Mouse (Mus musculus) frontal cortex, postnatal 25 days (tissue): Measurements from ENCODE around the gene Mt1.

Experiments
- DNase-seq, 2 experiments: peaks; one replicate each; pipeline ENCODE4 v3.0.0; 2022; ENCODE audit warnings: low spot score in 2 of 2

The Mt1 gene

DNA sequence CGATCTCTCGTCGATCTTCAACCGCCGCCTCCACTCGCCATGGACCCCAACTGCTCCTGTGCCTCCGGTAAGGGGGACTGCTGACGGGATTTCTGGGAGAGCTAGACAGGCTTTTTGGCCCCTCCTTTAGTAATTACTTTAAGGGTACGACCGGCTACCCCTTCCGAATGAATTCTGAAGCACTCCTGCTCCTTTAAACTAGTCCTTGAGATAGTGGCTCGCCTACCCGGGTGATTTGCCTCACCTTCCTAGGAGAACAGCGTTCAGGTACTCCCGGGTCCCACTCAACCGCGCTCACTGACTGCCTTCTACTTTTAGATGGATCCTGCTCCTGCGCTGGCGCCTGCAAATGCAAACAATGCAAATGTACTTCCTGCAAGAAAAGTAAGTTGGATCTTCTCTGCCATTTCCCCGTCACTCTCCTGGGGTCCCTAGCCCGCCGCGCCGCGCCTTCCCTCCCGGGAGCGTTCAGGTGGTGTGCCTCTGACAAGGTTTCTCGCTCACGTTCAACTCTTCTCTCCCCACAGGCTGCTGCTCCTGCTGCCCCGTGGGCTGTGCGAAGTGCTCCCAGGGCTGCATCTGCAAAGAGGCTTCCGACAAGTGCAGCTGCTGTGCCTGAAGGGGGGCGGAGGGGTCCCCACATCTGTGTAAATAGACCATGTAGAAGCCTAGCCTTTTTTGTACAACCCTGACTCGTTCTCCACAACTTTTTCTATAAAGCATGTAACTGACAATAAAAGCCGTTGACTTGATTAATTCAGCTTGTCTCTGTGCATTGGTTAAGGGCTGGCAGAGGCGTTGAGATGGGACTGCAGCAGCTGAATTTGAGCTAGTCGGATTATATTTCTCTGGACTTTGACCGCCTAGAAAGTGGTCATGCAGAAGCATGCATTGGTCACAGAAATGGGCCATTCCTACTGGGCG is 5.8 kb upstream of the Mt1 start:
- DNase-seq, result no peak

DNA sequence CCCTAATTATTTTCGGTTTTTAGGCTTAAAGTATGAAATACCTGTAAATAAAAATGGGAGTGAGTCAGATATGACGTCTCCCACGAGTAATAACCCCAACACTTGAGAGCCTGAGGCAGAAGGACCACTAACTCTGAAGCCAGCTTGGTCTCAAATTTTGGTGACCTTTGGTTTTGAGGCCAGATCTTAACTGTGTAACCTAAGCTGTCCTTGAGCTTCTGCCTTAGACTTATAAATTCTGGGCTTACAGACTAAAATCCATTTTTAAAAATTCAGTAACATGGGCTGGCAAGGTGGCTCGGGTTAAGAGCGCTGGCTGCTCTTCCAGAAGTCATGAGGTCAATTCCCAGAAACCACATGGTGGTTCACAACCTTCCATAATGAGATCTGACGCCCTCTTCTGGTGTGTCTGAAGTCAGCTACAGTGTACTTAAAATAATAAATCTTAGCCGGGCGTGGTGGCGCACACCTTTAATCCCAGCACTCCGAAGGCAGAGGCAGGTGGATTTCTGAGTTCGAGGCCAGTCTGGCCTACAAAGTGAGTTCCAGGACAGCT is 5.0 kb upstream of the Mt1 start:
- no peak for DNase-seq

DNA sequence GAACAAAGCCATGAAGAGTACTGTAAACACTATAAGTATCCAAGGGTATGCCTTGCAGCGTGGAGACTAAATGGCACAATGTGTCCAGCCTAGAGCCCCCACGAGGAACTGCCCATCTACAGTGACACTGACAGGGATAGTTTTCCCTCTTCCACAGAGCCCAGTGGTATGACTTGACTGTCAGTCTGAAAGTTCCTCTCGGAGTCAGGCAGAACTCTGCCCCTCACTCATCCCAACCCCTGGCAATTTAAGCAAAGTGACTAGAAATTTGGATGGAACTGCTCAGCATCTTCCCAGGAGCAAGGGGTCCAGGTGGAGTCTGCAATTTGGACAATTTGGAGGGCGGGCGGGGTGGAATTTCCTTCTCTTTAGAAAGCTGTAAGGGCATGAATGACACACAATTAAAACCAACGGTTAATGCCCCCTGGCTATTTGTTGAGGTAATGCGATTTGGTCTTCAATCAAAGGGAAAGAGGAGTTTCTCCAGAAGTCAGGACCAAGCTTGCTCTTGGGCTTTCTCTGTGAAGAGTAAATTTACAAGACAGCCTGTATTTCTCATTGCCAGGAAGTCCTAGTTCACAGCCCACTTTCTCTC is 4.2 kb upstream of the Mt1 start:
- DNase-seq, result no peak

DNA sequence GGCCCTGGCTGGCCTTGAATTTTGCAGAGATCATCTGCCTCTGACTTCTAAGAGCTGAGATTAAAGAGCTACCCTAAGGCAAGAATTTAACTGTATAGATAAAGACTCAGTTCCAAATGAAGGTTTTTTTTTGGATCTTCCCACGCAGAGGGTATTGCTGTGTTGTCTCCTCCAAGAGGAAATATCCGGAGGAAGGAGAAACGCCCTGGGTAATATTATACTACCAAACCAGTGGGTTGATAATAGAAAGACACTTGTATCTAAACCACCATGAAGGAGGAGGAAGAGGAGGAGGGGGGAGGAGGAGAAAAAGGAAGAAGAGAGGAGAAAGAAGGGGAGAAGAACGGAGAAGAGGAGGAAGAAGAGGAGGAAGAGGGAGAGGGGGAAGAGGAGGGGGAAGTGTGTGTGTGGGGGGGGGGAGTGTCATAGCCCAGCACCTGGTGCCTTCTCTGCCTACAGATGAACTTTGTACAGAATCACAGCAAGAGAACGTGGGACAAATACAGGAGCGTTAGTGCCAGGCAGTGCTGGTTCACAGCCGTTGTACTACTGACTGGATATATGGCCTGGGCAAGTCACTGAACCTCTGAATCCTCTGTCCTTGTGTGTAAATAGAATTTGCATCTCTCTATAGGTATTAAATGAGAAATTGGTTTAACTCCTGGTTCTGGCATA is 1.0 kb upstream of the Mt1 start:
- no peak for DNase-seq

DNA sequence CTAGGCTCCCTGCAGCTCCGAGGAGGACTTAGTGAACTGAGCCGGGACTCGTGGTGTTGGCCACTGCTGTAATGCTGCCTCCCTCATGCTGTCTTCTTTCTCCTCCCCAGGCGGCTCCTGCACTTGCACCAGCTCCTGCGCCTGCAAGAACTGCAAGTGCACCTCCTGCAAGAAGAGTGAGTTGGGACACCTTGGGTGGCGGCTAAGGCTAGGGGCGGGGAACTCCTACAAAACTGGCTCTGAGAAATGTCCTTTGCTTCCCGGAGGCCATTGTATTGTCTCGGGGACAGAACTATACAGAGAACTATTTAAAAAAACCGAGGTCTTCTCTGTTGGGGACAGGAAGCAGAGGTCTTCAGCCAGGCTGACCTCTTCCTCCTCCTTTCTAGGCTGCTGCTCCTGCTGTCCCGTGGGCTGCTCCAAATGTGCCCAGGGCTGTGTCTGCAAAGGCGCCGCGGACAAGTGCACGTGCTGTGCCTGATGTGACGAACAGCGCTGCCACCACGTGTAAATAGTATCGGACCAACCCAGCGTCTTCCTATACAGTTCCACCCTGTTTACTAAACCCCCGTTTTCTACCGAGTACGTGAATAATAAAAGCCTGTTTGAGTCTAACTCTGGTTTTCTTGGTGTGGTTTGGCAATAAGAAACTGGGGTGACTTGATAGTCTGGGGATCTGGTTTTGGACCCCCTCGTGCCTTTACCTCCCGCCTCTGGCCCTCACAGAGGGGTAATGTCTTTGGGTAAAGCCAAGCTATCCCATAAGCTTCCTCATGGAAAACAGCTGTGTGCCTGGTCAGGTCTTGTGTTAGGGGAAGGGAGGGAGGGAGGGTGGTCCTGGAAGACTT is 1.1 kb downstream of the Mt1 start:
- no peak for DNase-seq

DNA sequence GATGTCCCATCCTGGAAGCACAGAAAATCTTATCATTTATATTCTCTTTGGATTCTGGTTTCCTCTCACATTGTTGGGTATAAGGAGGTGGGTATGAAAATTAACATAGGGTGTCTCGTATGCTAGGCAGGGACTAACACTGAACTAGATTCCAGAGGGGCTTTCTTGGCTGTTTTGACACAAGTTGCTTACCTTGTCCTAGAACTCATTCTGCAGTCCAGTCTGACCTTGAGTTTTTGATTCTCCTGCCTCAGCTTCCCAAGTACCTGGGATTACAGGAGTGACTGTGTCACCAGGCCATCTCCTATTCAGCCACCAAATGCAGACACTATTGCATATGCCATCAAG is 1.7 kb downstream of the Mt1 start:
- DNase-seq, result no peak

DNA sequence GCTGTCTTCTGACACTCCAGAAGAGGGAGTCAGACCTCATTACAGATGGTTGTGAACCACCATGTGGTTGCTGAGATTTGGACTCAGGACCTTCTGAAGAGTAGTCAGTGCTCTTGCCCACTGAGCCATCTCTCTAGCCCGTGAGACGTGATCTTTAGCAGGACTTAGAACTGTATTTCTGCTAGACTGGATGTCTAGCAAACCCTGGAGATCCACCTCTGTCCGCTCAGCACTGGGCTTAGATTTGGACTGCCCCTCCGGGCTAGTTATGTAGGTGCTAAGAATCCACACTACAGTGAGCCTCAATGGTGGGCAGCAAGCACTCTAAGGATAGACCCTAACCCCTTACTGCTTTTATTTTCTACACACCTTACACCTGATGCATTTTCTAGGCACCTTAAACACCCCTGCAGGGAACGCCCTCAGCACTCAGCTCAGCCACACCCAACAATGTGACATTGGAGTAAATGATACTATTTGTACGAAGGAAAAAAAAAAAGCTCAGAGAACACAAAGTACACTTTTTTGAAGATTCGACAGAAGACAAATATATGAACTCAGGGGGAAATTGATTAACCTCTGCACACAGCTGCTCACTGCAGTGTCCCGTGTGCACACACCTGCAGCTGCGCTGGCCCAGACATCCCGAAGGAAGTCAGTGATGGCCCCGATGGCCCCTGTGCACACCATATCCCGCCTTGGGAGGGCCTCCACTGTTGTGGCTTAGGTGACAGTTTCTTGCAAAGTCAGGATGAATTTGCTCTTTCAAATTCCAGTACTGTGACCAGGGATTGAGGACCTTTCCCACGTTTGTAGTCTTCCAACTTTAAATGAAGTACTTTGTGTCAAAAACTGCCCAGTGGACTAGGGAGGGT is 3.4 kb downstream of the Mt1 start:
- no peak for DNase-seq

DNA sequence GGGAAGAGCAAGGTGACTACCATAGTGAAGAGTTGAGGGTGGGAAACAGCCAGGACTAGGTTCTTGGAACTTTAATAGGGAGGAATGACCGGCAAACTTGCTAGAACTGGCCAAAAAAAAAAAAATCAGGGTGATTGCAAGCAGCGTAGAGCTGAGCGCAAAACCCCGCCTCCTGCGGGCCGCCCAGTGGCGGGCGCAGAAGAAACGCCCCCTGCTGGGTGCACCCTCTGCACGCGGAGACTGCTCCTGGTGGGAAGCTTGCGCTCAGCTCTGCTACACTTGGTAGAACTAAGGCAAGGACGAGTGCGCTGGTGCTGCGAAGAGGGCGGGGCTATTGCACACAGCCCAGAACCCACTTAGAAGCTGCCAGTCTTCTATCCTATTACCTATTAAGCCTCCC is 4.2 kb downstream of the Mt1 start:
- peak in 1 of 2 experiments; percentile 58 for DNase-seq

DNA sequence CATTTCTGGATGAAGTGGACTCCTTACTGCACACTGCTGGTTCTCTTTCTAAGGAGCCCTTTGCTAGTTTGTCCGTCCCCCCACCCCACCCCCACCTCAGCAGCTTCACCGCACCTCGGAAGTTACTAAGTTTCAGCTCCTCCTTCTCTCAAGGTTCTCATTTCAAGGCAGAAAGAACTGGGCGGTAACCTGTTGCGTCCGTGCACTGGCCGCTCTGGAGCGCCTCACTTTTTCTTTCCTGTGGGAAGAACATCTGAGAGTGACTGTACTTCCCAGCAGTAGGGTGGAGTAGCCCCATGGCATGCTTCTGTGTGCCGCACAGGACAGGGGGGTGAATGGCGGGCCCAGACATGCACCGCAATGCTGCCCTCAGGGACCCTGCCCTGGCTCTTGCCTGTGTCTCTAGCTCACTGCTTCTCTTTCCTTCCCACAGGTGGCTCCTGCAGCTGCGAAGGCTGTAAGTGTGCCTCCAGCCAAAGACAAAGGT is 5.5 kb downstream of the Mt1 start:
- DNase-seq, result no peak

DNA sequence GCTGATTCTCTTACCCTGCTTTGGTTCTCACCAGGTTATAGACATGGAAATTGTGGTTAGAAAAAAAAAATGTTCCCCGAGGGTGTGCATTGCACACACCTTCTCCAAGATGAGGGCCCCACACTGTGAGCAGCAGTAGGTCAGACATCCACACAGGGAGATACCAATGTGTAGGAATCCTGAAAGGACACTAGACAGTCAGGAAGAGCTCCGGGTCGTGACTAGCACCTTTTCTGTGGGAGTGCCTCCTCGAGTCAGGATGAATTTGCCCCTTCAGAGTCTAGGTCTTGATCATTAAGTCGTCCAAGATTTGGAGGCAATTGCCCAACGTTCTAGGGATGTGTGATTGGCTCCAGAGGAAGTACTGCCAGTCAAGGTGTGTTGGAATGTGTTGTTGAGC is 6.9 kb downstream of the Mt1 start:
- DNase-seq, result no peak

DNA sequence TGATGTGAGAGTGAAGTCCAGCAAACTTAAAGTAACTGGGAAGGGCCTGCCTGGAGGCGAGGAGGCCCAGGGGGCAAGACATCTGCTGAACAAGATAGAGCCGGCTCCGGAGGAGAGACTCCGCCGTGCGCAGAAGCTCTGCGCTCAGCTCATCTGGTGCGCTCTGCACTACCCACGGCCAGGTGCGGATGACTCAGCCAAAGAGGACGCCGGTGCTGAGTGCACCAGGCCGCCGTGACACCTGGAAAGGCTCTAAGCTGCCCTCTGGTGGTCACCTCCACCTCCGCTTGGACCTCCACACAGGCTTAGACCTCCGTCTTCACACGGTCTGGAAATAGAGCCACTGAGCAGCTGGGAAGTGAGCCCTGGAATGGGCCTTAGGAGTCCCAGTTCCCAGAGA is 7.7 kb downstream of the Mt1 start:
- peak in 1 of 2 experiments; percentile 31 for DNase-seq

DNA sequence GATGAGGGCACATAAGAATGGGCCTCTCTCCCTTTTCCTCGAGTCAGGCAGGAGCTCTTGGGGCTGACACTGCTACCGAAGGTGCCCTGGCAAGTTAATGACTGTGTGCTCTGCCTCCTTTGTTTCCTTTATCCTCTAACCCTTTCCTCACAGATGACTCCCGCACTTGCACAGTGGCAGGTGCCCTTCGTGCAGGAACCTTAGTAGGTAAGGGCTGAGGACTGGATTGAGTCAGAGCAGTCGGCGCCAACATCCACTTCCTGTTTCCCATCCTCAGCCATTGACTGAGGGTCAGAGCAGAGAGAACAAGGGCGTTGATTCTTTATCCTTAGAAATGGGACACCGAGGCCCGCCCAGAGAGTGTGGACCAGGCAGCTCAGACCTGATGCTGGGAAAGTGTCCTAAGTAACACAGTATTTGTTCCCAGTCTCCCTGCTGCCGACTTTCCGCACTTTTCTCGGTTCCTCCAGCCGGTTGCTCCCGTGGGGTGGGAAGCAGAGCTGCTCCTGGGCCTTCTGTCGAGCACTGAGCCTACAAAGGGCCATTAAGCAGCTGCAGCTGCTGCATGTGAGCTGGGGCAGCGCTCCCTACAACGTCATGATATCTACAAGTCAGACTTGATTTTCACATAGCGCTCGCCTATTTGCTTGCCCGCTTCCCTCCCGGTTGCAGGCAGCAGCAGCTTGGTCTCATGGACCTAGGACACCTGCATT is 8.6 kb downstream of the Mt1 start:
- no peak for DNase-seq

DNA sequence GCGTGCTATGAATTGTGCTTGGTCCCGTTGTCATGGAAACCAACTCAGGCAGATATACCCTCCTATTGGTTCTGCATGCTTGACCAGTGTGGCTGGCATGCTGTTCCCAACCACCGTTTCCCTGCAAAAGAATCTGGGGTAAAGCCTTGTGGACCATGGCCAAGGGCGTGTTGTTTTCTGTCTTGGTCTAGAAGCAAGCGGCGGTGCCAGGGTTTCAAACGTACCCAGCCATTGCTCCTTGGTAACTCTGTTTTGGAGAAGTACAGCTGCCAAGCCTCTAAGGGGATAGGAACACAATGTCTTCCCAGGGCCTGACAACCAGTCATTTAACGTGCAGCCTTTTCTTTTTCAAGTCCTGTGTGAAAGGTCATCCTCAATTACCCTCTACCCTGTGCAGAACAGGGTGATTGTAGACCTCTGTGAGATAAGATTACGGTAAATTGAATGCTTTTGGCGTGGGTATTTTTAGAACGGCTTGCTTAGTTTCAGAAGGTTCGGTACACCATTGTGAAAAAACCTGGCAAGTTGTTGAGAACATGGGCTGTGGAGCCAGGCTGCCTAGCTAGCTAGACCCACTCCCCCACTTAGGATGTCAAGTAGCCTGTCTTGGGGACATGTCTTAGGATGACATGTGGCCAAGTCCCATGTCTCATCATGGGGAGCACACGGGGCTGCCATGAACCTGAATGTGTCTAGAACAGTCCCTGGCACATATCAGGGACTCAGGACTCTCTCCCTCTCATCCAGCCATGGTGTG is 10.6 kb downstream of the Mt1 start:
- no peak for DNase-seq

DNA sequence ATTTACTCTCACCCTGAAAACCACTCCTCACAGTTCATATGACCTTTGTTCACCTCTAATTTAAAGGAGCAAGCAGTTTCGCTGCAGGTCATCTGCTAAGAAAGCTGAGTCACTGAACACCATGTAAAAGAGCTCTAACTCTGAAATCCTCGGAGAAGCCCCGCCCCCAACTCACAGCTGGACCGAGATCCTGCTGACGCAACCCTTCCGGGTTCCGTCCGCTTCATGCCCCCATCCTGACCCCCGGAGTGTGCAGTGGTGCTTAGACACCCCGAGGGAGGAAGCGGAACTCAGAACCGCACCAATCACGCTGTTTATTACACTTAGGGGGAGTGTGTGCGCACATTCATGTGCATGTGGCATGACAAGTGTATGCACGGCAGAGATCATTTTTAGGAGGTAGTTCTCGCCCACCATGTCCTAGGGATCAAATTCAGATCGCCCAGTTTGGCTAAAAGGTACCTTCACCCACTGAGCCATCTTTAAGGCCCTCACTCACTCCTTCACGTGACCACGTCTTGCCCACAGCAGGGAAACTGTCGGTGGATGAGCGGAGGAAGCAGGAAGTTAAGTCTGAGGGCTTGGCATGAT is 12.3 kb downstream of the Mt1 start:
- DNase-seq, result no peak

DNA sequence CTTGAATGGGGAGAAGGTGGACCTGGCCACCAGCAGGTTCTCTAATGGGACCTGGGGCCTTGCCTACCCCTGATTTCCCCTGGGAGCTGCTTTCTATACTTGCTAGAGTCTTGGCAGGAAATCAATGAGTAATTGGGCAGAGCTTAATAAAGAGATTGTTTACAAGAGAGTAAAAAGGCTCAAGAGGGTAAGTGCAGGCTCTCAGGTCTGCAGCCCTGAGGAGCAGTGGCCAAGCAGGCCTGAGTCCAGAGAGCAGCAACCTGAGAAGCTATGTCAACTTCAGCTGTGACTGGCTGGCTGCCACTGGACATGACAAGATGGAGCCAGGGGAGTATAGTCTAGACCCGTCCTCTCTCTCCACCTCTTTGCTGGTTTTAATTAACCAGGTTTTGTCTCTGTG is 14.0 kb downstream of the Mt1 start:
- no peak for DNase-seq

DNA sequence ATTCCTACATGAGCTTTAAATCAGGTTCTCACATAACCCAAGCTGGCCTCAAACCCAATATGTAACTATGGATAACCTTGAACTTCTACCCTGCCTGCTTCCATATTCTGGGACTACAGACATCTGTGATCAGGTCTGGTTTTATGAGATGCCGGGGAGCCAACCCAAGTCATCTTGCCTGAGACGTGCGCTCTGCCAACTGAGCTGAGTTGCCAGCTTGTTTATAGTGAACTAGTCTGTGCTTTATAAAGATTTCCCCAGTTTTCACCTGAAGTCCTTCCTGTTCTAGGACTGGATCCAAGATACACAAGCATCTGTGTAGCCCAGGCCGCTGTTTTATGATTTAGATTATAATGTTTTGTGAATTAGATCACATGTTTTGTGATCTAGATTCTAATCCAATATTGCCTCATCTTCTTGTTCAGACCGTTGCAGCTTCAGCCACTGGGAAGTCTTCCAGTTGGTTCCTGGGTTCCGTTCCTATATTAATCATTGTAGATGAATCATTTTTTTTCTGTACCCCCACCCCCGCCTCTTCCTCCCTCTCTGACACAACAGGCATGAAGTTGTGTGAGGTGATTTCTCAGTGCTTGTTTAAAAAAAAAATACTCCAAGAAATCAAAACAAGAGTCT is 15.8 kb downstream of the Mt1 start:
- no peak for DNase-seq

DNA sequence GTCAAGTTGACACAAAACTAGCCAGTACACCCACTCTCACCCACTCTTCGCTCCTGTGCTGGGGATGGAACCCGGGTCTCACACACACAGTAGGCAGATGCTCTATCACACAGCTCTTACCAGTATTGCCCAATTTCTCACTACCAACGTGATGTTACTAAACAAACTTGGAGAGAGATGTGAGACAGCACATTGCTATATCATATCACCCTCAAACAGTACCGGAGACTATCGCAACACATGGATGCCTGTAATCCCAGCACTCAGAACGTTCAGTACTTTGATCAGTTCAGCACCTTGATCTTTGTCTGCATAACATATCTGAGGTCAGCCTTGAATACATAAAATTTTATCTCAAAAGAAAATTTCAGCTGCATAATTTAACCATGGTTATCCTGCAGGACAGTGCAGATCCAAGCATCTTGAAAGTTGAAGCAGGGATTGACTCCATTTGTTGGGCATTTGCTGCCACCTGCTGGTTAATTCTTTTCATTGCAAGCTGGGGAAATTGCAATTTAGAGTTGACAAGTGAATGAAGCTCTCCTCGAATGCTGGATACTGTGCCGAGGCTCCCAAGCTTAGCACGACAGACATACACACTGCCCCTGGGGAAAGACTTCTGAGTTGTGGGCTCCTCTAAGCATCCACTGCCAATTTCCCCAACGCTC is 20.5 kb downstream of the Mt1 start:
- DNase-seq, result peak in 1 of 2 experiments; percentile 65

DNA sequence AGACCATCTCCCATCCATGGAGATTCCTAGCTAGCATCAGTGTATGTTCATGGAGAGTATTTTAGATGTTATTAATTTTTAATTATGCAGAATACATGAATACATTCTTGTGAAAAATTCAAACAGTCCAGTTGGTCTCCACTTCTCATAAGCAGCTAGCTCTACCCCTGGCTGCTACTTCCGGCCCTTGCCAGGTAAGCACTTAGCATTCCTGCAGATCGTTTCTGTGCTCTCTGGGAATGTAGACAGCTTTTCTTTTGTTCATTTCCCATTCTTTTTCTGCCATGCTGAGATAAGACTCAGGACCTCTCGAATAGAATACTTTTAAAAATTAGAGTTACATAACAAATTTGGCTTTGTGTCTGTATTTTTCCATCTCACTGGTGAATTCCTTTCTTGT is 25.2 kb downstream of the Mt1 start:
- DNase-seq, result no peak
